Mouse (Mus musculus): ENCODE data around the gene Lpcat1.

GRCm38 (mm10) chr13:73466411-73466810, 586 bp upstream of the Lpcat1 start:
- no peak for TF ChIP-seq CTCF (IDR thresholded peaks at IDR 0.05; ENCODE audit: low read depth)
- no peak for TF ChIP-seq EP300 (IDR thresholded peaks at IDR 0.05; ENCODE audit: low read depth)
